Mouse (Mus musculus): ENCODE measurements around the gene Gja4. TPM values are rescaled to one million over a fixed set of nuclear protein-coding genes. Genes with fewer than 3 reads are reported as not detected.

Gja4 gene
- total RNA-seq, 2 experiments from 2014 or later = 20.8 to 23.0 TPM

GRCm38 (mm10) chr4:127261601-127262000 lies 52.2 kb downstream of the Gja4 start:
- no peak for DNase-seq

More at GRCm38 (mm10) chr4:127261601-127262000, 52.2 kb downstream of the Gja4 start:
- intact Hi-C loops (cut with DNase I) = no loop called here

Other genes with a start within 250 kb of the Gja4 start
- gene Zmym6, start 236.7 kb downstream of the Gja4 start, total RNA-seq (2021) = 1 to 10 TPM; 8.1 to 9.2 TPM
- 1 to 10 TPM; 1.6 to 2.2 TPM for gene Tmem35b, start 190.3 kb downstream of the Gja4 start, total RNA-seq (2021)
- gene Dlgap3, start 144.8 kb downstream of the Gja4 start, total RNA-seq (2021) = under 1 TPM; 0.26 to 0.29 TPM
- 10 to 100 TPM; 43.1 to 43.5 TPM for gene Smim12, start 70.3 kb downstream of the Gja4 start, total RNA-seq (2021)
- gene Gjb3, start 16.8 kb upstream of the Gja4 start, total RNA-seq (2021) = under 1 TPM in 1 of 2 experiments, not detected in 1; 0.22 TPM
- gene Gjb4, start 40.0 kb upstream of the Gja4 start, total RNA-seq (2021) = not detected
- gene Gjb5, start 44.1 kb upstream of the Gja4 start, total RNA-seq (2021) = under 1 TPM; 0.48 to 0.61 TPM

Measured in heart, postnatal 14 days (tissue).